Mouse (Mus musculus): Measurements from ENCODE around the gene Tpbpb. TPM values are rescaled to one million over a fixed set of nuclear protein-coding genes. Genes with fewer than 3 reads are reported as not detected.
"Not testable (repeated sequence)": the region's sequence is repeated elsewhere in the genome, so short reads cannot be mapped to it uniquely, and the experiment has no call there.

Tpbpb gene
- not detected in 2 replicates for polyA plus RNA-seq (2016; fragmentation: Nextera tagmentation; extraction: Ambion mirVana)

GRCm38 (mm10) chr13:60904780-60905179 lies at the start of gene Tpbpb:
Gene Tpbpb, minus strand, starts transcription at chr13:60904880.
- not testable (repeated sequence) for H3K27ac ChIP-seq (replicated peaks); ATAC-seq (ENCODE audit: low FRiP score, low read depth); H3K36me3 ChIP-seq; H3K4me3 ChIP-seq; H3K27me3 ChIP-seq; H3K4me1 ChIP-seq; H3K4me2 ChIP-seq (replicated peaks); H3K9ac ChIP-seq (replicated peaks)
- 83% methylated on average over 2 of the region's 2 CpGs for WGBS
- H3K9me3 ChIP-seq, result 0 out of 2 replicates have a peak, but pooled peaks cover 12% of the 10 kb centered on the region

DNA sequence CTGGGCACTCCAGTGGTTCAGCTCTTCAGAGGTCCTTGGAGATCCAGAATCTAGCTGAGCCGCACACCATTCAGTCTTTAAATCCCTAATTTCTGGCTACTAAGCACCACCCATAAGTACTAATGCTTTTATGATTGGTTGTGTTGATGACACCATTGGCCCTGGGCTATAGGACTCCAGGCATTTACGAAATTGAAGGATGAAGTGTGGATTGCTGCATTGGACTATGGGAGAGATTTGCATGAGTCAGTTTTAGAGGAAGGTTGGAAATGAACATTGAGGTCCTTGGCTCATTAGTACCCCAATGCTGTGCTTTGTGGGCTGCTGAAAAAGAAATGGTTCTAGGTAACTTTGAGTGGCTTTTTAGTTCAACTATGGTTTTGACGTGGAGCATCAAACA lies 37.2 kb upstream of the Tpbpb start, which contains the start of gene Tpbpa:
Gene Tpbpa (minus strand): TSS at position 101 of the 400 bp plus-strand sequence.
- peaks cover 21% of the 10 kb centered on the region for H3K9me3 ChIP-seq
- not testable (repeated sequence) for H3K4me2 ChIP-seq (replicated peaks); H3K27ac ChIP-seq (replicated peaks); H3K9ac ChIP-seq (replicated peaks); H3K4me3 ChIP-seq; ATAC-seq (ENCODE audit: low FRiP score, low read depth); H3K27me3 ChIP-seq; H3K36me3 ChIP-seq; H3K4me1 ChIP-seq
- 72% methylated on average over 3 of the region's 3 CpGs for WGBS

- WGBS, result 70% methylated on average over 5 of the region's 5 CpGs
- Histone ChIP-seq H3K36me3 (no peaks in the 10 kb centered on the region), H3K4me3 (no peak within 1 kb of the TSS), H3K9ac (replicated peaks) (no peak within 1 kb of the TSS), H3K27me3 (no peaks in the 10 kb centered on the region), H3K27ac (replicated peaks) (no peak within 1 kb of the TSS), H3K4me1 (no peaks in the 10 kb centered on the region), H3K4me2 (replicated peaks) (no peak within 1 kb of the TSS), H3K9me3 (peaks cover 8% of the 10 kb centered on the region; the same call in 1 of the 2 replicates)
- no peak for ATAC-seq (ENCODE audit: low FRiP score, low read depth)
These were observed 31.8 kb upstream of the Tpbpb start, which contains the start of the genes Gm49391 and Ctla2a for GRCm38 (mm10) chr13:60936500-60936901. Gene Gm49391, minus strand, starts transcription at chr13:60936571. Gene Ctla2a, minus strand, starts transcription at chr13:60936625.

GRCm38 (mm10) chr13:60935490-60935889 lies 30.8 kb upstream of the Tpbpb start, which contains the start of gene Gm49393:
Gene Gm49393, minus strand, starts transcription at chr13:60935590.
- not testable (repeated sequence) for H3K36me3 ChIP-seq; H3K27me3 ChIP-seq; H3K4me1 ChIP-seq; ATAC-seq (ENCODE audit: low FRiP score, low read depth); H3K27ac ChIP-seq (replicated peaks); H3K9ac ChIP-seq (replicated peaks); H3K9me3 ChIP-seq; H3K4me2 ChIP-seq (replicated peaks); H3K4me3 ChIP-seq
- WGBS, result 70% methylated on average over 2 of the region's 2 CpGs

DNA sequence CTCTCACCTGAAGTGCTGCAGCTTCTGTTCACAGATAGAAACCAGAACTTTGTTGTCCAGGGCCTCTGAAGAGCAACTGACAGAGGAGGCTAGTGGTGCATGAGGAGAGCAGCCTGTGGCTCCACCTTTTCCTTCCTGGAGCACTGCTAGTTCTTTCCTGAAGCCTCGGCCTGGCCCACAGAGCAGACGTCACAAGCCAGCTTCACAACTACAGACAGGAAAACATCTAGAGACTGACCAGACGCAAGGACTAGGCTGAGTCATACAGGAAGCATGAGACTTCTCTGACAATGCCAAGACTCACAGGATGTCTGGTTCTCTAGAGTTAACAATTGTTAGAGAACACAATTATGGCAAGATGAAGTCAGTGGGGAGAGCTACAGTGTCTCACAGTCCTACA lies 7.4 kb downstream of the Tpbpb start, which contains the start of gene Ctla2b:
Gene Ctla2b (minus strand): TSS at position 120 of the 400 bp plus-strand sequence.
- no peak within 1 kb of the TSS for H3K4me3 ChIP-seq
- no peaks in the 10 kb centered on the region for H3K36me3 ChIP-seq
- 82% methylated on average over 3 of the region's 3 CpGs for WGBS
- peaks cover 11% of the 10 kb centered on the region; the same call in 1 of the 2 replicates for H3K9me3 ChIP-seq
- H3K9ac ChIP-seq (replicated peaks), result no peak within 1 kb of the TSS
- ATAC-seq (ENCODE audit: low FRiP score, low read depth), result no peak
- no peak within 1 kb of the TSS for H3K27ac ChIP-seq (replicated peaks)
- no peak within 1 kb of the TSS for H3K4me2 ChIP-seq (replicated peaks)
- no peaks in the 10 kb centered on the region for H3K4me1 ChIP-seq
- H3K27me3 ChIP-seq, result no peaks in the 10 kb centered on the region

DNA sequence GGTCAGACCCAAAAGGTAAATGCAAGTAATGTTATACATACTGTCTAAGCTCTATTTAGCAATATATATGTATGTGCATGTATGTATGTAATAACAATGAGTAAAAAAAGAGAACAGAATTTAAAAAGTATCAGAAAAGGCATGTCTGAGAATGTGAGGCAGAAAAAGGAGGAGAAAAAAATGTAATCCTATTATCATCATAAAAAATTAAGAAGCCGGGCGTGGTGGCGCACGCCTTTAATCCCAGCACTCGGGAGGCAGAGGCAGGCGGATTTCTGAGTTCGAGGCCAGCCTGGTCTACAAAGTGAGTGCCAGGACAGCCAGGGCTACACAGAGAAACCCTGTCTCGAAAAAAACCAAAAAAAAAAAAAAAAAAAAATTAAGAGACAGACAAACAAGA lies 7.9 kb downstream of the Tpbpb start, which contains the start of gene Gm49392:
Gene Gm49392 (minus strand): TSS at position 101 of the 400 bp plus-strand sequence.
- not testable (repeated sequence) for H3K4me3 ChIP-seq; ATAC-seq (ENCODE audit: low FRiP score, low read depth); H3K36me3 ChIP-seq; H3K27me3 ChIP-seq; H3K27ac ChIP-seq (replicated peaks); H3K9me3 ChIP-seq; H3K4me2 ChIP-seq (replicated peaks); H3K4me1 ChIP-seq; H3K9ac ChIP-seq (replicated peaks)
- WGBS, result 91% methylated on average over 7 of the region's 8 CpGs

GRCm38 (mm10) chr13:60895406-60896160 lies 9.1 kb downstream of the Tpbpb start:
- H3K4me1 ChIP-seq, result no peaks in the 10 kb centered on the region
- H3K9me3 ChIP-seq, result peaks cover 7% of the 10 kb centered on the region; the same call in 1 of the 2 replicates
- no peak for ATAC-seq (ENCODE audit: low FRiP score, low read depth)
- H3K36me3 ChIP-seq, result no peaks in the 10 kb centered on the region
- H3K27me3 ChIP-seq, result no peaks in the 10 kb centered on the region
- no peak overlapping the region for H3K27ac ChIP-seq (replicated peaks)
- H3K4me3 ChIP-seq, result no peak overlapping the region
- no peak overlapping the region for H3K9ac ChIP-seq (replicated peaks)
- no peak overlapping the region for H3K4me2 ChIP-seq (replicated peaks)

GRCm38 (mm10) chr13:60892301-60892700 lies 12.4 kb downstream of the Tpbpb start:
- Histone ChIP-seq H3K27ac (replicated peaks) (no peak overlapping the region), H3K27me3 (no peaks in the 10 kb centered on the region), H3K4me1 (no peaks in the 10 kb centered on the region), H3K4me3 (no peak overlapping the region), H3K9ac (replicated peaks) (no peak overlapping the region), H3K4me2 (replicated peaks) (no peak overlapping the region), H3K9me3 (peaks cover 4% of the 10 kb centered on the region; the same call in 1 of the 2 replicates), H3K36me3 (no peaks in the 10 kb centered on the region)
- no peak for ATAC-seq (ENCODE audit: low FRiP score, low read depth)
- WGBS, result 96% methylated on average over 1 of the region's 1 CpGs

GRCm38 (mm10) chr13:60864281-60864680 lies 40.4 kb downstream of the Tpbpb start, which contains the start of gene 4930486L24Rik:
Gene 4930486L24Rik, minus strand, starts transcription at chr13:60864475.
- no peak for ATAC-seq (ENCODE audit: low FRiP score, low read depth)
- Histone ChIP-seq H3K9ac (replicated peaks) (no peak within 1 kb of the TSS), H3K4me3 (no peak within 1 kb of the TSS), H3K27ac (replicated peaks) (no peak within 1 kb of the TSS), H3K4me1 (no peaks in the 10 kb centered on the region), H3K27me3 (no peaks in the 10 kb centered on the region), H3K9me3 (0 out of 2 replicates have a peak, but pooled peaks cover 2% of the 10 kb centered on the region), H3K36me3 (no peaks in the 10 kb centered on the region), H3K4me2 (replicated peaks) (no peak within 1 kb of the TSS)
- 65% methylated on average over 1 of the region's 1 CpGs for WGBS

Other genes with a start within 250 kb of the Tpbpb start
- not detected in 2 replicates for gene BC051665, start 118.5 kb downstream of the Tpbpb start, polyA plus RNA-seq (2016; fragmentation: Nextera tagmentation; extraction: Ambion mirVana)
- not detected in 2 replicates for gene Ctsll3, start 102.0 kb downstream of the Tpbpb start, polyA plus RNA-seq (2016; fragmentation: Nextera tagmentation; extraction: Ambion mirVana)
- 0.17 TPM in 1 of 2 replicates, not detected in the other for gene 4930486L24Rik, start 40.4 kb downstream of the Tpbpb start, polyA plus RNA-seq (2016; fragmentation: Nextera tagmentation; extraction: Ambion mirVana)
- gene Gm49392, start 8.0 kb downstream of the Tpbpb start, polyA plus RNA-seq (2016; fragmentation: Nextera tagmentation; extraction: Ambion mirVana), result not detected in 2 replicates
- gene Ctla2b, start 7.4 kb downstream of the Tpbpb start, polyA plus RNA-seq (2016; fragmentation: Nextera tagmentation; extraction: Ambion mirVana), result 2.0 and 2.7 TPM in 2 replicates
- gene Gm49393, start 30.7 kb upstream of the Tpbpb start, polyA plus RNA-seq (2016; fragmentation: Nextera tagmentation; extraction: Ambion mirVana), result not detected in 2 replicates
- 1.4 TPM in 1 of 2 replicates, not detected in the other for gene Gm49391, start 31.7 kb upstream of the Tpbpb start, polyA plus RNA-seq (2016; fragmentation: Nextera tagmentation; extraction: Ambion mirVana)
- gene Ctla2a, start 31.7 kb upstream of the Tpbpb start, polyA plus RNA-seq (2016; fragmentation: Nextera tagmentation; extraction: Ambion mirVana), result 10.8 and 12.0 TPM in 2 replicates
- not detected in 2 replicates for gene Tpbpa, start 37.1 kb upstream of the Tpbpb start, polyA plus RNA-seq (2016; fragmentation: Nextera tagmentation; extraction: Ambion mirVana)
- not detected in 2 replicates for gene Ctsj, start 101.1 kb upstream of the Tpbpb start, polyA plus RNA-seq (2016; fragmentation: Nextera tagmentation; extraction: Ambion mirVana)
- gene Ctsq, start 135.8 kb upstream of the Tpbpb start, polyA plus RNA-seq (2016; fragmentation: Nextera tagmentation; extraction: Ambion mirVana), result not detected in 2 replicates